Mouse (Mus musculus) CH12.LX (cell line): ENCODE results near the gene 4930535I16Rik. TPM values are rescaled to one million over a fixed set of nuclear protein-coding genes. Genes with fewer than 3 reads are reported as not detected.
A peak's percentile ranks its signal among the peaks of the same experiment; 100 is the strongest.

Experiments
- DNase-seq: peaks from one replicate; pipeline ENCODE4 v3.0.0-alpha.2; 2013; ENCODE audit errors: extremely low read depth
- H3K27ac ChIP-seq: 2 replicates; pipeline ENCODE4 v1.5.1; 2012; ENCODE audit warnings: low read depth, mild to moderate bottlenecking, control low read depth, moderate library complexity; ENCODE audit not compliant: insufficient read depth
- H3K27me3 ChIP-seq: replicated peaks from 2 replicates; pipeline ENCODE3; 2012; ENCODE audit warnings: inconsistent platforms
- H3K36me3 ChIP-seq, 2 experiments: replicated peaks in 1 of 2; 2 replicates each; pipeline versions ENCODE3 to v1.6.1; 2012; ENCODE audit warnings: inconsistent platforms in 1 of 2, low read length in 1 of 2, mild to moderate bottlenecking in 1 of 2, mixed read lengths in 1 of 2, moderate library complexity in 1 of 2; ENCODE audit not compliant: control insufficient read depth in 1 of 2, insufficient read depth in 1 of 2
- H3K4me1 ChIP-seq, 2 experiments: 2 replicates each; pipeline ENCODE4 v1.6.1; 2012; ENCODE audit warnings: inconsistent platforms in 1 of 2, moderate library complexity in 1 of 2; ENCODE audit not compliant: insufficient read depth in 2 of 2, control insufficient read depth in 1 of 2
- H3K4me2 ChIP-seq: 2 replicates; pipeline ENCODE4 v1.6.1; 2012; ENCODE audit warnings: low read depth, mild to moderate bottlenecking, control low read depth; ENCODE audit not compliant: poor library complexity, insufficient read depth, severe bottlenecking
- H3K4me3 ChIP-seq, 3 experiments: fragments of 150-350 bp in 1 of 3; sonication (generic) in 1 of 3; replicated peaks in 1 of 3; 2 replicates each; pipeline versions ENCODE3 to v1.5.1; 2011 to 2012; ENCODE audit warnings: low read depth in 2 of 3, low read length in 2 of 3, mild to moderate bottlenecking in 2 of 3, moderate library complexity in 2 of 3, control low read depth in 1 of 3, improper control_type of control experiment in 1 of 3, inconsistent platforms in 1 of 3, mixed read lengths in 1 of 3; ENCODE audit not compliant: poor library complexity in 1 of 3
- H3K79me2 ChIP-seq: replicated peaks from 2 replicates; pipeline ENCODE4 v1.6.1; 2012; ENCODE audit warnings: mild to moderate bottlenecking, moderate library complexity; ENCODE audit not compliant: control insufficient read depth, poor library complexity, insufficient read depth, severe bottlenecking; ENCODE audit errors: extremely low read depth
- H3K9ac ChIP-seq: 2 replicates; pipeline ENCODE4 v1.6.1; 2012; ENCODE audit warnings: low read depth, mild to moderate bottlenecking, control low read depth, moderate library complexity; ENCODE audit not compliant: insufficient read depth
- H3K9me3 ChIP-seq: replicated peaks from 2 replicates; pipeline ENCODE3; 2012; ENCODE audit warnings: low read length, inconsistent platforms, mixed read lengths
- CHD1 ChIP-seq: IDR thresholded peaks from 2 replicates; pipeline ENCODE4 v1.6.1; 2012; ENCODE audit warnings: low read depth, low read length, improper control_type of control experiment, inconsistent platforms
- CHD2 ChIP-seq: IDR thresholded peaks from 2 replicates; pipeline ENCODE4 v1.6.1; 2011; ENCODE audit warnings: low read length, improper control_type of control experiment
- CTCF ChIP-seq, 2 experiments: IDR thresholded peaks in 1 of 2; conservative IDR thresholded peaks in 1 of 2; 2 replicates each; pipeline ENCODE4 v1.5.1; 2011 to 2012; ENCODE audit warnings: low read depth in 2 of 2, low read length in 2 of 2, improper control_type of control experiment in 1 of 2, inconsistent platforms in 1 of 2, mild to moderate bottlenecking in 1 of 2, moderate library complexity in 1 of 2
- ELF1 ChIP-seq: IDR thresholded peaks from 2 replicates; pipeline ENCODE4 v1.6.1; 2014; ENCODE audit warnings: low read depth, mild to moderate bottlenecking, inconsistent platforms, low read length, improper control_type of control experiment
- GABPA ChIP-seq: IDR thresholded peaks from 2 replicates; pipeline ENCODE4 v1.6.1; 2012; ENCODE audit warnings: low read depth, low read length, improper control_type of control experiment, inconsistent platforms; ENCODE audit not compliant: insufficient replicate concordance
- HCFC1 ChIP-seq: IDR thresholded peaks from 2 replicates; pipeline ENCODE4 v1.6.1; 2012; ENCODE audit warnings: low read depth, mild to moderate bottlenecking, inconsistent platforms, low read length, improper control_type of control experiment
- IRF4 ChIP-seq: IDR thresholded peaks from 2 replicates; pipeline ENCODE4 v1.6.1; 2014; ENCODE audit warnings: low read depth, mild to moderate bottlenecking, inconsistent platforms, low read length, improper control_type of control experiment
- JUN ChIP-seq: IDR thresholded peaks from 2 replicates; pipeline ENCODE4 v1.6.1; 2011; ENCODE audit warnings: low read depth, mild to moderate bottlenecking, low read length, improper control_type of control experiment, moderate library complexity; ENCODE audit not compliant: insufficient read depth
- JUND ChIP-seq: conservative IDR thresholded peaks from 2 replicates; pipeline ENCODE4 v1.6.1; 2011; ENCODE audit warnings: low read depth, low read length, improper control_type of control experiment
- KAT2A ChIP-seq: IDR thresholded peaks from 2 replicates; pipeline ENCODE4 v1.6.1; 2012; ENCODE audit warnings: low read length, improper control_type of control experiment, inconsistent platforms; ENCODE audit not compliant: insufficient replicate concordance
- MAX ChIP-seq: IDR thresholded peaks from 2 replicates; pipeline ENCODE4 v1.6.1; 2011; ENCODE audit warnings: low read length, improper control_type of control experiment
- MXI1 ChIP-seq: IDR thresholded peaks from 2 replicates; pipeline ENCODE4 v1.6.1; 2011; ENCODE audit warnings: mild to moderate bottlenecking, low read depth, low read length, improper control_type of control experiment
- NELFE ChIP-seq: IDR thresholded peaks from 2 replicates; pipeline ENCODE4 v1.6.1; 2011; ENCODE audit warnings: low read depth, low read length, improper control_type of control experiment
- NRF1 ChIP-seq: IDR thresholded peaks from 2 replicates; pipeline ENCODE4 v1.6.1; 2014; ENCODE audit warnings: low read depth, mild to moderate bottlenecking, inconsistent platforms, low read length, improper control_type of control experiment, moderate library complexity
- PAX5 ChIP-seq: IDR thresholded peaks from 2 replicates; pipeline ENCODE4 v1.6.1; 2012; ENCODE audit warnings: low read length, inconsistent platforms, mixed read lengths
- POLR2AphosphoS2 ChIP-seq: IDR thresholded peaks from 2 replicates; pipeline ENCODE4 v1.6.1; 2011; ENCODE audit warnings: low read depth, low read length, improper control_type of control experiment
- RAD21 ChIP-seq: IDR thresholded peaks from 2 replicates; pipeline ENCODE4 v1.6.1; 2011; ENCODE audit warnings: low read depth, mild to moderate bottlenecking, low read length, improper control_type of control experiment, moderate library complexity
- RCOR1 ChIP-seq: conservative IDR thresholded peaks from 2 replicates; pipeline ENCODE4 v1.6.1; 2012; ENCODE audit warnings: low read depth, mild to moderate bottlenecking, inconsistent platforms, low read length, improper control_type of control experiment
- SIN3A ChIP-seq: IDR thresholded peaks from 2 replicates; pipeline ENCODE4 v1.6.1; 2012; ENCODE audit warnings: low read length, improper control_type of control experiment, inconsistent platforms
- TBP ChIP-seq: conservative IDR thresholded peaks from 2 replicates; pipeline ENCODE4 v1.6.1; 2011; ENCODE audit warnings: low read depth, low read length, improper control_type of control experiment
- TCF12 ChIP-seq: IDR thresholded peaks from 2 replicates; pipeline ENCODE4 v1.6.1; 2014; ENCODE audit warnings: low read depth, mild to moderate bottlenecking, inconsistent platforms, low read length, improper control_type of control experiment
- UBTF ChIP-seq: IDR thresholded peaks from 2 replicates; pipeline ENCODE4 v1.6.1; 2012; ENCODE audit warnings: low read depth, mild to moderate bottlenecking, inconsistent platforms, low read length, improper control_type of control experiment, moderate library complexity
- USF1 ChIP-seq: IDR thresholded peaks from 2 replicates; pipeline ENCODE4 v1.6.1; 2014; ENCODE audit warnings: low read depth, mild to moderate bottlenecking, inconsistent platforms, low read length, improper control_type of control experiment
- ZC3H11A ChIP-seq: IDR thresholded peaks from 2 replicates; pipeline ENCODE4 v1.6.1; 2012; ENCODE audit warnings: low read depth, mild to moderate bottlenecking, inconsistent platforms, low read length, improper control_type of control experiment
- ZKSCAN1 ChIP-seq: IDR thresholded peaks from 2 replicates; pipeline ENCODE4 v1.6.1; 2012; ENCODE audit warnings: low read depth, inconsistent platforms, low read length, improper control_type of control experiment, borderline replicate concordance
- ZMIZ1 ChIP-seq: IDR thresholded peaks from 2 replicates; pipeline ENCODE4 v1.6.1; 2012; ENCODE audit warnings: low read depth, mild to moderate bottlenecking, inconsistent platforms, low read length, improper control_type of control experiment
- dilution Hi-C: fragments of 300-500 bp; cut with MboI; formaldehyde crosslinking; loops from 2 replicates; pipeline ENCODE4 v1.14.3; 2020; ENCODE audit warnings: low sequenced_read_pairs; ENCODE audit not compliant: extremely low pct_unique_long_range_greater_than_20kb, extremely low pct_ligation_motif_present
- in situ Hi-C: fragments of 300-500 bp; cut with MboI; formaldehyde crosslinking; loops from 3 replicates; pipeline ENCODE4 v1.14.3; 2019; ENCODE audit warnings: low sequenced_read_pairs, low pct_ligation_motif_present, low pct_unique_long_range_greater_than_20kb, mixed read lengths
- polyA plus RNA-seq: library from polyadenylated mRNA; unstranded; fragments of >175 nt; gene quantifications from 2 replicates; pipeline ENCODE4 v1.2.1, GENCODE M21; 2012; ENCODE audit warnings: low read depth; ENCODE audit not compliant: insufficient read length
- total RNA-seq, 2 experiments: library from RNA; depleted of rRNA; stranded (reverse); fragments of 300-350 nt in 1 of 2; fragments of >200 nt in 1 of 2; gene quantifications; 2 replicates each; pipeline ENCODE4 v1.2.3; 2012 to 2014

Gene 4930535I16Rik
- total and polyA plus RNA-seq, 3 experiments = 2.1 TPM; not detected in 2

- H3K27ac ChIP-seq = no peak overlapping the region
- peak; percentile 8 for DNase-seq
Measured at GRCm38 (mm10) chr4:123952059-123952458, 34.2 kb upstream of the 4930535I16Rik start.

GRCm38 (mm10) chr4:123949649-123950048 is 31.8 kb upstream of the 4930535I16Rik start:
- Histone ChIP-seq H3K79me2 (no peaks in the 10 kb centered on the region), H3K27me3 (peaks cover 63% of the 10 kb centered on the region), H3K36me3 (no peaks in the 10 kb centered on the region), H3K9me3 (no peaks in the 10 kb centered on the region), H3K9ac (no peak overlapping the region), H3K4me3 (no peak overlapping the region), H3K27ac (no peak overlapping the region), H3K4me2 (no peak overlapping the region), H3K4me1 (peaks cover 2 to 14% of the 10 kb centered on the region in 2 experiments)
- TF ChIP-seq CHD1 (no peak), CHD2 (no peak), POLR2AphosphoS2 (no peak), RAD21 (no peak), KAT2A (no peak), NRF1 (no peak), JUN (no peak), NELFE (no peak), ZKSCAN1 (no peak), ZMIZ1 (no peak), JUND (no peak), ZC3H11A (no peak), RCOR1 (no peak), GABPA (no peak), UBTF (no peak), TCF12 (no peak), SIN3A (no peak), PAX5 (no peak), USF1 (no peak)
- dilution Hi-C loops = no loop called here
- no peak for DNase-seq
- in situ Hi-C loops = loop anchor here (10.0 to 25.0 kb wide), 3 partner anchors 85 to 725 kb away; no protein-coding TSS in a partner anchor

More at GRCm38 (mm10) chr4:123952059-123952458, 34.2 kb upstream of the 4930535I16Rik start:
- no peaks in the 10 kb centered on the region for H3K36me3 ChIP-seq
- H3K4me3 ChIP-seq = no peak overlapping the region
- H3K4me1 ChIP-seq = peaks cover 0 to 12% of the 10 kb centered on the region in 2 experiments; a peak in 2 of 4 replicates
- peak overlapping the region; percentile 73 for H3K4me2 ChIP-seq
- H3K27me3 ChIP-seq = peaks cover 78% of the 10 kb centered on the region
- in situ Hi-C loops = loop anchor here (10.0 to 25.0 kb wide), 2 partner anchors 83 to 185 kb away; no protein-coding TSS in a partner anchor
- dilution Hi-C loops = no loop called here
- TF ChIP-seq TCF12 (no peak), CTCF (conservative IDR thresholded peaks at IDR 0.05 in 1 of 2, IDR thresholded peaks at IDR 0.05 in 1 of 2; ENCODE audit: low read depth in 2 of 2, low read length in 2 of 2) (no peak), NELFE (no peak), MAX (no peak), PAX5 (no peak), MXI1 (no peak), IRF4 (no peak), UBTF (no peak), NRF1 (no peak), ELF1 (no peak), SIN3A (no peak), TBP (no peak), HCFC1 (no peak)
- no peaks in the 10 kb centered on the region for H3K9me3 ChIP-seq
- no peak overlapping the region for H3K9ac ChIP-seq
- no peaks in the 10 kb centered on the region for H3K79me2 ChIP-seq
